Mouse (Mus musculus): ENCODE measurements at regions not wholly inside any gene's neighbourhood (a gene's known extent, or its start where the extent isn't known, plus 50 kb on each side); places are given as distances from the start of the nearest gene placed in this dataset.
"Not testable (repeated sequence)": the region's sequence is repeated elsewhere in the genome, so short reads cannot be mapped to it uniquely, and the experiment has no call there.

DNA sequence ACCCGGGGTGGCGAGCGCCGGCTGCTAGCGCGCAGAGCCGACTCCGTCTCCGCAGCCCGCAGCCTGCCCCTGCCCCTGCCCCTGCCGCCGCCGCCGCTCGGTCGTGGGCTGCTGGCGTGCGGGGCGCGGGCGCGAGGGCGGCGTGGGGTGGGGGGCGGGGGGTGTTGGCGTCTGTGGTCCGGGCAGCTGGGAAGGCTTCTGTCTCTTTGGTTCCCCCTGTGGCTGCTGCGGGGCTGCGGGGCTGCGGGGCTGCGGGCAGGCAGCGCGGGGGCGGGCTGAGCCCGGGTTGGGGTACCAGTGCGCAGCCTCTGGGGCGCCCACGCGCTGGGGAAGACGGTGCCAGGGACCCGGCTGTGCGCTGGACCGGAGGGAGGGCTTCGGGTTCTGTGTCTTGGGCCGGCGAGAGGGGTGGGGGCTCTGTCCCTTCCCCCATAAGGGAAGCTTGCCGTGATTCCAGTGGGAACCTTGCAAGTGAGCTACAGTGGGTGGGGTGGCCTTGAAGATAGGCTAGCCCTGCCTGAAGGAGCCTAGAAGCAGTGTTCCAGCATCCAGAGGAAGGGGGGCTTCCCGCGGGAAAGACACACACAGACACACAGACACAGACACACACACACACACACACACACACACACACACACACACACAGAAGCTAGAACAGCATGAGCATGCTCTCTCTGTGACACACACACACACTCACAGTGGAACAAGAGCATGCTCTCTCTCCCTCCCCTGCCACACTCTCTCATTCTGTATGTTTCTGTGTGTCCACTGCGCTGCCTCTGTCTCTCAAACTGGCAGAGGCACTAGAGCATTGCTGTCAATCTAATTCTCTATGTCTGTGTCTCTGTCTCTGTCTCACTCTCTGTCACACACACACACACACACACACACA is 118.5 kb downstream of the Nap1l2 start:
- not testable (repeated sequence) for TF ChIP-seq CTCF, POLR2A (IDR thresholded peaks at IDR 0.05; ENCODE audit: insufficient read depth, low read depth, low read length)

All from olfactory bulb, adult 2 months (tissue).